In genomic region chr1:133252801-133253531, GRCm38 (mm10) we compare ENCODE assay signal across 11 mouse cellular contexts. TPM values are rescaled to one million over a fixed set of nuclear protein-coding genes. Genes with fewer than 3 reads are reported as not detected.
DNase-seq lines count a peak whose midpoint lies in the region; ATAC-seq lines count a peak whose summit lies in the region.
"Had no signal": no experiment of that assay in that cellular context is flagged by ENCODE, and none has a peak within 500 bp of the region (broad histone marks: within the 10 kb centered on the region; RNA-seq: fewer than 3 reads in every experiment).

No protein-coding gene starts in this region.

- H3K36me3 ChIP-seq in heart, embryonic 12.5 days: peaks cover 5% of the 10 kb centered on the region; the same call in 1 of the 2 replicates
- H3K36me3 ChIP-seq in neural tube, embryonic 13.5 days: no peaks in the 10 kb centered on the region
- no peaks in the 10 kb centered on the region; the same call in 1 of the 2 replicates for H3K36me3 ChIP-seq in midbrain, embryonic 12.5 days

- DNase-seq in heart, postnatal 25 days (ENCODE audit: low spot score): no peak
- DNase-seq in neural tube, embryonic 10.5 days (ENCODE audit: extremely low spot score, low spot score): no peak
- peak; percentile 42 to 69 for DNase-seq in thymus, postnatal 36 days
- DNase-seq in adrenal gland, adult 8-10 months: no peak
- DNase-seq in adrenal gland, postnatal 25 days: no peak
- DNase-seq: cerebellum, adult 2 months; lung, adult 2 months had no signal

- peaks cover 80% of the 10 kb centered on the region for H3K4me1 ChIP-seq in heart, embryonic 12.5 days (replicated peaks)
- H3K4me1 ChIP-seq in neural tube, embryonic 13.5 days (replicated peaks): peaks cover 79% of the 10 kb centered on the region
- peaks cover 61% of the 10 kb centered on the region for H3K4me1 ChIP-seq in midbrain, embryonic 12.5 days

- no peak for ATAC-seq in heart, embryonic 12.5 days (ENCODE audit: insufficient number of reproducible peaks, low FRiP score)
- ATAC-seq in neural tube, embryonic 13.5 days (ENCODE audit: low read depth): no peak
- no peak for ATAC-seq in midbrain, embryonic 12.5 days (ENCODE audit: low FRiP score, low read depth)

- H3K27me3 ChIP-seq in heart, embryonic 12.5 days (replicated peaks): no peaks in the 10 kb centered on the region
- no peaks in the 10 kb centered on the region for H3K27me3 ChIP-seq in neural tube, embryonic 13.5 days
- H3K27me3 ChIP-seq in midbrain, embryonic 12.5 days: no peaks in the 10 kb centered on the region

- H3K4me3 ChIP-seq in heart, embryonic 12.5 days: no peak overlapping the region
- no peak overlapping the region for H3K4me3 ChIP-seq in neural tube, embryonic 13.5 days
- no peak overlapping the region for H3K4me3 ChIP-seq in midbrain, embryonic 12.5 days

- peak overlapping the region; percentile 51; the same call in 1 of the 2 replicates for H3K9ac ChIP-seq in heart, embryonic 12.5 days
- H3K9ac ChIP-seq in neural tube, embryonic 13.5 days: 0 out of 2 replicates have a peak overlapping the region, but pooled peaks have one; percentile 22
- H3K9ac ChIP-seq in midbrain, embryonic 12.5 days (replicated peaks): 0 out of 2 replicates have a peak overlapping the region, but pooled peaks have one; percentile 31

- intact Hi-C loops in heart, postnatal 25 days (cut with DNase I): no loop called here

- WGBS in heart, embryonic 12.5 days: 36% methylated on average over 10 of the region's 10 CpGs
- WGBS in neural tube, embryonic 13.5 days: 61% methylated on average over 10 of the region's 10 CpGs
- 55% methylated on average over 10 of the region's 10 CpGs for WGBS in midbrain, embryonic 12.5 days

- H3K27ac ChIP-seq in heart, embryonic 12.5 days (ENCODE audit: poor library complexity, severe bottlenecking): peak overlapping the region; percentile 79
- 0 out of 2 replicates have a peak overlapping the region, but pooled peaks have one; percentile 55 for H3K27ac ChIP-seq in neural tube, embryonic 13.5 days (replicated peaks)
- H3K27ac ChIP-seq in midbrain, embryonic 12.5 days (replicated peaks): no peak overlapping the region

- peak overlapping the region; percentile 22; the same call in 1 of the 2 replicates for H3K4me2 ChIP-seq in heart, embryonic 12.5 days
- no peak overlapping the region for H3K4me2 ChIP-seq in neural tube, embryonic 13.5 days
- no peak overlapping the region for H3K4me2 ChIP-seq in midbrain, embryonic 12.5 days (replicated peaks)

- no peaks in the 10 kb centered on the region for H3K9me3 ChIP-seq in heart, embryonic 12.5 days (replicated peaks)
- no peaks in the 10 kb centered on the region for H3K9me3 ChIP-seq in neural tube, embryonic 13.5 days
- no peaks in the 10 kb centered on the region for H3K9me3 ChIP-seq in midbrain, embryonic 12.5 days

RNA-seq across cellular contexts. Expression of gene Golt1a, which starts 56.6 kb away (rescaled TPM):
- polyA plus RNA-seq in heart, embryonic 12.5 days (2016; fragmentation: Nextera tagmentation; extraction: Ambion mirVana): not detected in 2 replicates
- not detected for total RNA-seq in heart, postnatal 25 days (2021)
- not detected in 2 replicates for polyA plus RNA-seq in neural tube, embryonic 13.5 days (2015; fragmentation: Nextera tagmentation; extraction: Ambion mirVana)
- not detected in 2 replicates for polyA plus RNA-seq in midbrain, embryonic 12.5 days (2016; fragmentation: Nextera tagmentation; extraction: Ambion mirVana)
- 1 to 10 TPM in 2 of 4 experiments, not detected in 2; 1.2 to 1.9 TPM for total RNA-seq in adrenal gland, adult 8-10 months (2022)
- 0.43 and 1.0 TPM in 2 replicates for total RNA-seq in adrenal gland, postnatal 25 days (2021)
- total RNA-seq: neutrophil, adult 5-6 weeks had no signal
- polyA plus RNA-seq: cerebellum, adult 2 months had no signal

Comparison
In these comparisons a context has a peak if more than half of its experiments do, and no peak if none do; other contexts are left out.
1. DNase-seq: peak in thymus, postnatal 36 days (2 of 2); none in heart, postnatal 25 days (single experiment), neural tube, embryonic 10.5 days (single experiment), adrenal gland, adult 8-10 months (single experiment) and adrenal gland, postnatal 25 days (single experiment).
2. Peak in every context shown above with its lines, with median percentiles within 50 percentile points of each other: H3K9ac ChIP-seq.